Mouse (Mus musculus) layer of hippocampus, adult 11-12 months (tissue): ENCODE measurements around the gene Slc10a7.

ENCODE experiments used
- DNase-seq: peaks from one replicate; pipeline ENCODE4 v3.0.0; 2022; ENCODE audit warnings: low spot score

The Slc10a7 gene

DNA sequence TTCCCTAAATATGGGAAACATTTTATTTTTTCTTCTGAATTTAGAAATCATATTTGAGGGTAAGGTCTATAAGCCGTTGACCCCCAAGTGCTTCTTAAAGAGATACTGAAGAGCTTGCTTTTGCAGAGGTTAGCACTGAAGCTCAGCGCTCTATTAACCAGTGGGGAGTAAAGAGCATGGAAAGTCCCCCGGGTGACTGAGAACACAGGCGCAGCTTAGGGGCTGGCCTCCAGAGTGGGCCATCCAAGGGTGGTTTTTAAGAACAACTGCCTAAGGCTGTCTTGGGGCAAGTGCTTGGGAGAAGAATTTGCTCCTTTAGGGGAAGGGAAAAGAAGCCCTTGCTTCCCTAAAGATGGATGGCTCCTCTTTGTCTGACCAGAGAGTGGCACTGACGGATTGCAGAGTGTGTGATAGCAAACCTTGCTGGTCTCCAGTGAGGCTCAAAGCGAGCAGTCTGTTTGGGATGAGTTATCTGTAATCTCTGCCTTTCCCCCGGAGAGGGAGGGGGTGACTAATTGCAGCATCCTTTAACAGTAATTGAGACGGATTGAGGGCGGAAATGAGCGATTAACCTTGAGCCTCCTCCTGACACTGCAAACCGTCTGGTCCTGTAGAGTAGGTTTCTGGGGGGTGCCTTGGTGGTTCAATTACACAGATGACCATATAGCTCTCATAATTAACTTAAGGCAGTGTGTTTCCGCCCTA is 115.7 kb downstream of the Slc10a7 start:
- DNase-seq, result no peak

DNA sequence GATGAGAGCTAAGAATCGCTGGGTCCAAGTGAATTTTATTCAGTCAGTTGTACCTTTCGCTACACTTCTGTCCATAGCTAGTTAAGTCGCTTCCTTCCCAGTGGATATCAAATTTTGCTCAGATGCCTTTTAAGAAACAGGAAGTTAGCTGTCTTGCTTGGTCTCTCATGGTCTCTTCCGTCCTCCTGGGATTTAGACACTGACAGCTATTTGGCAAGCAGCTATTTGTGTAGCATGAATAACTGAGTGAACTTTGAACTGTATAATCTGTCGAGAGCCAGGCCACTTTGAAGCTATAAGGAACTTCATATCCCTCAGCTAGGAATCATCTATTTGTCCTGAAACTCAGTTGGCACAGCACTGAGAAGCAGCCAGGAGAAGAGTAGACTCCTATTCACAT is 117.5 kb downstream of the Slc10a7 start:
- no peak for DNase-seq

- no peak for DNase-seq
These were observed 118.6 kb downstream of the Slc10a7 start for GRCm38 (mm10) chr8:78627793-78628192.

- DNase-seq, result no peak
These were observed 121.4 kb downstream of the Slc10a7 start for GRCm38 (mm10) chr8:78630414-78631164.

DNA sequence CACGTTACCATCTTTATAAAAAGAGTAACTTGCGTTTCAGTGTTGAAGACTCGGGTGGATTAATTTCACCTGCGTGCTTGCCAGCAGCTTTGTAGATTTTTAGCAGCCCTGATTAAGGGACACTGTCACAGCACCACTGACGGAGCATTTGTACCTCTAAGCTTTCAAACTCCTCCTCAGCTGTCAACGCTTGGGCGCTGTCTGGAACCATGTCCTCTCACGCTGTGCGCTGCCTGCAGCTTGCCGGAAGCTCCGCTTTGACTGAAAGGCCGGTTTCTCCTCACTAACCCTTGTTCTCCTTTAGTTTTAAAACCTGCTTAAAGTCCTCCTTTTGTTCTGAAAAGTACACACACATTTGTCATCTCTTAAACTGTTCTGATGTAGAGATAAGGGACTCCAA is 123.9 kb downstream of the Slc10a7 start:
- no peak for DNase-seq

DNA sequence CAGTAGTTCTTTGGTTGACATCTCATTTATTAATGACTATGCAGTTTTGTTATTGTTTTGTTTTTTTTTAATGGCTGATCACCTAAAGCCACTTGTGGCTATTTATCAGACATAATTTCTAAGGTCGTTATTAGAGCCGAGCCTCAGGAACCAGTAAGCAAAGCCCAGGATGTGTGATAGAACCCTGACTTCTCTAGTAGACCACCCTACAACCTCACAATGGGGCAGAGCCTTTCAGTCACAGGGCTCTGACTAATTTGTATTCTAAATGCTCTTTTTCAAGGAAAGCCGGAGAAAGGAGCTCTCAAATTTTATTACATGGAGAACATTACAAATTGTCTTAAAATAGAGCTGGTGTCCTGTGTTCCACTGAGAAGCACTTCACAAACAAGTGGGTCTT is 124.9 kb downstream of the Slc10a7 start:
- DNase-seq, result no peak

DNA sequence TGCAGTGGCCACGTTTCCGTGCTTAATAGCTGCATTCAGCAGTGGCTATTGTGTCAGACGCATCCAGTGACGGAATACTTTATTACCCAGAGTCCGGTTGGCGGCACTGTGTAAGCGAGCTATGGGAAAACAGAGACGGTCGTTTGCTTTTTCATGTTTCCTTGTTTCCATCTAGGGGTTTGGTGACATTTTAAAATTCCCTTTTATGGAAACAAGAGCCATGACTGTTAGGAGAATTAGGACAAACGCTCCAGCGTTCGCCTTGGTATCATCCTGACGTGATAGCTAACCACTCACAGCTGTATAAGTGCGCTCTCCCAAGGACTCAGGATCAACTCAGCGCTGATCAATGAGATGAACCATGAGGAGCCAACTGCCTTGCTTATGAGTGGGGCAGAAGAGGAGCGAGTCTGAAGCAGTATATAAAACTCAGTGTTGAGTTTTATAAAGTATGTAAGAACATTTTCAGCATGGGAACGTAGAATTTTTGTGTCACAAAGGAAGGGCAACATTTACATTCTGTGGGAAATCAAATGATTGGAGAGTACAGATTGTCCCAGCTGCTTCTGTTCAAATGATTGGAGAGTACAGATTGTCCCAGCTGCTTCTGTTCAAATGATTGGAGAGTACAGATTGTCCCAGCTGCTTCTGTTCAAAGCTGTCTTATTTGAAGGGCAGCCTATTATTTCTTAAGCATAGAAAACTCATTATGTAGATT is 125.5 kb downstream of the Slc10a7 start:
- no peak for DNase-seq

- no peak for DNase-seq
These were observed 126.2 kb downstream of the Slc10a7 start for GRCm38 (mm10) chr8:78635241-78635771.

DNA sequence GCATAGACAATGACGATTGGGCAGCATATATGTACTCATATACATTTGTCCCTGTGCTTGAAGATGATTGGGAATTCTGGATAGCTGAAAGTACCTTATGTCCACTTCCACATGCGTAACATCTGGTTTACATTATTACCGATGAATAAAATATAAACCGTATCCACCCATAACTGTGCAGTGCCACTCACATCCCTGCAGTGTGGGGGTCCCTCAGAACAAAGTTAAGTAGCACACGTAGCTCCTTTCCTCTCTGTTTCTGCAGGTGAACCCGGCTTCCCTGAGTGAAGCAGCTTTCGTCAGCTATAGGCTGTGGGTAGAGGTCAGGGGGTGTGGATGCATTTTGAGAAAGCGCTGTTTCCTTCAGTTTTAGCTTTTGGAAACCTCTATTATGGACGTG is 132.8 kb downstream of the Slc10a7 start:
- DNase-seq, result no peak

DNA sequence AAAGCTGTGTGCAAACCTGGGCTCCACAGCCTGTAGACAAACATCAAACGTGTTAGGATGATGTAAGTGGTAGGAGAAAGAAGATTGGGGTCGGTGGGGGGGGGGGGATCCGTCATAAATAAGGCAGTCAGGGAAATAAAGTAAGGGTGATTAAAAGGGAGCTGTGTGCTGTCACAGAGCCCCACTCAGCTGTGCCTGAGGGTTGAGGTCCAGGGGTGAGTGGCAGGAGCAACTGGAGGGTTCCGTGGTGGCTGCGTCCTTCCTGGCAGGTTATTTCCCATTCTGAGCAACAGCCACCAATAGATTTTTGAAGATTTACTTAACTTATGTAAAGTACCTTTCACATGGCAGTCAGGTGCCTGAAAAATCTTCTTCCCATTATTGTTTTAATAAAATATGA is 133.2 kb downstream of the Slc10a7 start:
- DNase-seq, result no peak

DNA sequence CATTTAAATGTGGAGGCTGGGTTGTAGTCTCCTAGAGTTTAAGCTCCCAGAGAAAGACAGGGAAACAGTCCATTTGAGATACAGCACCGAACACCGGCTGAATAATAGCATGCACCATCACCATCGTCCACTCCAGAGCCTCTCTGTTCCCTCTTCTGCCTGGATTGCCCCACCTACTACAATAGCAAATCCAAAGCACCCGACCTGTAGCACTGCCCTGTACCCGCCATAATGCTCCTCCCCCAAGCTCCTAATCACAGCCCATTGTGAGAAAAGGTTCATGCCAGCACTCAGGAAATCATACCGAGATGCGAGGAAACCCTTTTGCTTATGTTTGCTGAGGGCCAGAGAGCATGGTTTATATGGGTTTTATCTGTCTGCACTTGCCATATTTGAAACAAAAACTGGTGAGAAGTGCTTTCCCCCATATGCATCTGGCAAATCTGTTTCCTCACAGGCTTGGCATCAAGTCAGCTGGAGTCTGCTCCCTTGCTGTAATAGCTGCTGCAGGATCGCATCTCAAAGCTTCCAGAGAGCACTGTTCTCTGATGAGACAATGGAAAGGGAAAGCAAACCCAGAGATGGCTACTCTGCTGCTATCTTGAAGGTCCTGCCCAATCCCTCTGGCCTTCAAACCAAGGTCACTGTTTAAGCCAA is 138.0 kb downstream of the Slc10a7 start:
- DNase-seq, result peak; percentile 47

- DNase-seq, result no peak
These were observed 138.7 kb downstream of the Slc10a7 start for GRCm38 (mm10) chr8:78647846-78648245.

- peak; percentile 84 for DNase-seq
These were observed 139.8 kb downstream of the Slc10a7 start for GRCm38 (mm10) chr8:78648918-78649317.

DNA sequence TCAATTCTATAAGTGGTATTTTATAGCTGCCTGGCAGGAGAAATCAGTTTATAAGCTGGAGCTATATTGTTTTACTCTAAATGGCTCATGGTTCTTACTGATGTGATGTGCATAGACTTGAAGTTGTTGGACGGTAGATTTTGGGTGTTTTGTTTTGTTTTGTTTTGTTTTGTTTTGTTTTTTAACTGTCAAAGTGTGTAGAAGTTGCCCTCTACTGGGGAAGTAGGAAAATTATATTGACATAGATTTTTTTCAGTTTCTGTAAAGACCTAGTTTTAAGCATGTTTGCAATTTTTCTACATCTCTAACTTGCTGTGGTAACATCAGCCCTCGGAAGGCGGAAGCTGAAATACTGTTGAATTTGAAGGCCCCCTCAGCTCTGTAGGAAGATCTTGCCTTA is 142.5 kb downstream of the Slc10a7 start:
- DNase-seq, result no peak

- DNase-seq, result no peak
These were observed 146.4 kb downstream of the Slc10a7 start for GRCm38 (mm10) chr8:78655351-78656045.

GRCm38 (mm10) chr8:78656700-78657370 is 147.7 kb downstream of the Slc10a7 start:
- DNase-seq, result no peak

DNA sequence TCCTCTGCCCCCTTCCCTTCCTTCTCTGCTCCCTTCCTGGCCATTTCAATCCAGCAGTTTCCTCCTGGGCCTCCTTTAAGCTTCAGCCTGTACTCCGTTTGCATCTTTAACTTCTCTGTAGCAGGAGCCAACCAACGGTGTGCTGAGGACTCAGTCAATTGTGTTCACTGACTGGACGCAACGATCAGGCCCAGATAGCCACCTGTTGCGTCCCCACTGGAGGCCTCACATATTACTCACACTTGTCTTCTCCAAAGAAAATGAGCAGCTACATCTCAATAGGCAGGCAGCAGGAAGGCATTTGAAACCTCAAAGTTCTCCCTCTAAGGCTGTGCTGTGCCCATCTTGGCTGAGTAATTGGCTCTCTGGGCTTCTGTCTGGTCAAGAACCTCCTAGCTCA is 149.0 kb downstream of the Slc10a7 start:
- DNase-seq, result no peak

- no peak for DNase-seq
These were observed 150.6 kb downstream of the Slc10a7 start for GRCm38 (mm10) chr8:78659617-78660187.

DNA sequence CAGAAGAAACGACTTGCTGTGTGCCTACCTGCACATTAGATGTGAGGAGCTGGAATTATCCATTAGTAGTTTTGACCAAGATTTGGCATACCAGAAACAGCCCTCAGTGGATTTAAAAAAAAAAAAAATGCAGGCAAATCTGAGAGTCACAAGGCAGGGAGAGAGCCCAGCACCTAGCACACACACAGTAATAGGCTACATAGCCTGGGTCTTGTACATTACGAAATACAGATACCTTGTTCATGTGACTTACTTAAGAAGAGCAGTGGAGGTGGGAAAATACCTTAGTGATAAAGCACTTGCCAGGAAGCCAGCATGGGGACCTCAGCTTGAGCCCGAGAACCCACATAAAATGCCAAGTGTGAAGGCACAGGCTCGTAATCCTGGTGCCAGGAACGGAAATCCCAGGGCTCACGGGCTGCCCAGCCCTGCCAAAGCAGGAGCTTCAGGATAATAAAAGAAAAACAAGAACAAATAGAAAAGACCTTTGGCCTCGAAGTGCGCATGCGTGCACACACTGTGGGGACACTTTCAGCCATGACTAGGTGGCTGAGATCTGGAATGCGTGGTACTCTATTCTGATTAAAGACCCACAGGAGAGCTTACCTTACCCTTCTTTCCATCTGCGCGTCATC is 155.3 kb downstream of the Slc10a7 start:
- no peak for DNase-seq

GRCm38 (mm10) chr8:78667399-78667798 is 158.3 kb downstream of the Slc10a7 start:
- DNase-seq, result no peak
